Mouse (Mus musculus): ENCODE measurements around the gene Stx1a.

DNA sequence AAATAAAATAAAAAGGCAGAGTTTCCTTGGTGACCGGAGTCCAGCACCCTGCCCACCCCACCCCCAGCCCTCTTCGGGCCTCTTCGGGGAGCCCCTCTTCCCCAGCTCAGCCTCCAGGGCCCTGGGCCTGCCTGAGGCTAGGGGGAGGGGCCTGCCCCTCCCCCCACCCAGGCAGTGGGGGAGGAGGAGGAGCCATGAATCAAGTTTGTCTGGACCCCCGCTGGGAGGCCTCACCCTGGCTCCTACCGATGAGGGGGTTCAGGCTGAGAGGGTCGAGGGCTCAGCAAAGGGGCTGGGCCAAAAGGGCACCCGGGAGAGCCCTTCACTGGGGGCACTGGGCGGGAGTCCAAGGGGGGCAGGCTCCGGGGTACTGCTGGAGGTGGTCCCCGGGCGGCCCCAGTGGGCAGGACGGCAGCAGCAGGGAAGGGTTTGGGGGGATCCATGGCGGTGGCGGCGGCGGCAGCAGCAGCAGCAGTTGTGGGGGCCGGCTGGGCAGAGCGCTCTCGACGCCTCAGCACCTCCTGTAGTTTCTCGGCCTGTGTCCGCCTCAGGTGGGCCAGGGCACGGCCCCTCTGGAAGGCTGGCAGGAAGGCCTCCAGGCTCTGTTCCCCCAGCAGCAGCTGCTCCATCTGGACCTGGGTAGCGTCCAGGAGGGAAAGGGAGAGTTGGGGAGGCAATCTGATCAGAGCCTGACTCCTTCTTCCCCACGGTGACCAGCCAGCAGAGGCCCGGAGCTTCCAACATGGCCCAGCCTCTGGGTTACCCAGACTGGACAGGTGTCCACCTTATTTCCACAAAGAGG, 50.3 kb downstream of the Stx1a start:
- TF ChIP-seq CTCF (IDR thresholded peaks at IDR 0.05; ENCODE audit: control insufficient read depth, insufficient read depth, insufficient replicate concordance, low read depth, low read length) (no peak), POLR2A (IDR thresholded peaks at IDR 0.05; ENCODE audit: control insufficient read depth, low read depth, low read length) (no peak)

All from testis, adult 2 months (tissue).